Mouse (Mus musculus) liver, adult 2 months (tissue): ENCODE data around the gene Gtse1. TPM values are rescaled to one million over a fixed set of nuclear protein-coding genes. Genes with fewer than 3 reads are reported as not detected.

Experiments
- DNase-seq: peaks from one replicate; pipeline ENCODE4 v3.0.0-alpha.2; 2011; ENCODE audit warnings: low read depth, low spot score; ENCODE audit errors: extremely low read depth
- H3K27ac ChIP-seq: fragments of 200-500 bp; replicated peaks from 2 replicates; pipeline ENCODE4 v1.5.1; 2012; ENCODE audit warnings: low read depth, mild to moderate bottlenecking, control low read depth, inconsistent platforms, low read length; ENCODE audit not compliant: insufficient read depth
- H3K27me3 ChIP-seq: fragments of 200-500 bp; 2 replicates; pipeline ENCODE4 v1.6.1; 2012; ENCODE audit warnings: mild to moderate bottlenecking, moderate library complexity, low read length, inconsistent platforms; ENCODE audit not compliant: control insufficient read depth, insufficient read depth
- H3K36me3 ChIP-seq: fragments of 200-500 bp; 2 replicates; pipeline ENCODE4 v1.6.1; 2012; ENCODE audit warnings: low read length, inconsistent platforms; ENCODE audit not compliant: control insufficient read depth, insufficient read depth
- H3K4me1 ChIP-seq: fragments of 200-500 bp; 2 replicates; pipeline ENCODE4 v1.6.1; 2011; ENCODE audit warnings: low read length; ENCODE audit not compliant: control insufficient read depth, insufficient read depth
- H3K4me3 ChIP-seq: fragments of 200-500 bp; 2 replicates; pipeline ENCODE4 v1.5.1; 2011; ENCODE audit warnings: low read depth, mild to moderate bottlenecking, control low read depth, low read length, moderate library complexity; ENCODE audit not compliant: insufficient read depth
- H3K79me2 ChIP-seq: fragments of 200-500 bp; 2 replicates; pipeline ENCODE4 v1.6.1; 2012; ENCODE audit warnings: inconsistent platforms, mild to moderate bottlenecking, low read length, moderate library complexity; ENCODE audit not compliant: control insufficient read depth, insufficient read depth
- H3K9ac ChIP-seq: fragments of 200-500 bp; 2 replicates; pipeline ENCODE4 v1.6.1; 2012; ENCODE audit warnings: low read depth, mild to moderate bottlenecking, control low read depth, inconsistent platforms, low read length
- CTCF ChIP-seq: fragments of 200-500 bp; IDR thresholded peaks from 2 replicates; pipeline ENCODE4 v1.5.1; 2011; ENCODE audit warnings: low read depth, low read length, control low read depth
- POLR2A ChIP-seq: fragments of 200-500 bp; IDR thresholded peaks from 2 replicates; pipeline ENCODE4 v1.6.1; 2011; ENCODE audit warnings: low read length, control low read depth; ENCODE audit not compliant: insufficient read depth; ENCODE audit errors: extremely low read depth
- WGBS: fragments of 180-500 bp; shearing (Covaris S2); methylation state at CpG from one replicate; pipeline ENCODE4 v1.1.7; 2018; 5-methylcytosine and 5-hydroxymethylcytosine counted together
- polyA plus RNA-seq: library from polyadenylated mRNA; depleted of rRNA; stranded (reverse); fragments of >200 nt; gene quantifications from 2 replicates; pipeline ENCODE4 v1.2.3, GENCODE M21; 2012; rRNA removed
- total RNA-seq: library from RNA; depleted of rRNA; stranded (reverse); fragments of >200 nt; gene quantifications from 2 replicates; pipeline ENCODE4 v1.2.3, GENCODE M21; 2014; rRNA removed

Gtse1 gene
- 0.28 and 0.67 TPM in 2 replicates for total RNA-seq
- polyA plus RNA-seq, result 0.33 and 0.55 TPM in 2 replicates

- no peaks in the 10 kb centered on the region for H3K36me3 ChIP-seq
- no peaks in the 10 kb centered on the region for H3K27me3 ChIP-seq
- DNase-seq, result peak; percentile 96
- WGBS, result under 1% methylated on average over 42 of the region's 42 CpGs
- H3K27ac ChIP-seq, result peak within 1 kb of the TSS; percentile 5; the same call in 1 of the 2 replicates
- TF ChIP-seq POLR2A (0 out of 2 replicates have a peak, but pooled peaks have one; percentile 44), CTCF (no peak)
- H3K4me3 ChIP-seq, result peak within 1 kb of the TSS; percentile 68
- H3K4me1 ChIP-seq, result peaks cover 18% of the 10 kb centered on the region
- H3K79me2 ChIP-seq, result no peaks in the 10 kb centered on the region
- H3K9ac ChIP-seq, result peak within 1 kb of the TSS; percentile 49
Measured at GRCm38 (mm10) chr15:85859490-85860031, at the start of gene Gtse1. Gene Gtse1 (plus strand): TSS chr15:85859745.

GRCm38 (mm10) chr15:85810462-85810805 is 49.1 kb upstream of the Gtse1 start:
- no peaks in the 10 kb centered on the region for H3K27me3 ChIP-seq
- peak overlapping the region; percentile 79 for H3K9ac ChIP-seq
- H3K79me2 ChIP-seq, result no peaks in the 10 kb centered on the region
- no peak for DNase-seq
- 0 out of 2 replicates have a peak, but pooled peaks cover 1% of the 10 kb centered on the region for H3K36me3 ChIP-seq
- peak overlapping the region; percentile 75 for H3K27ac ChIP-seq
- H3K4me1 ChIP-seq, result peaks cover 8% of the 10 kb centered on the region
- 32% methylated on average over 5 of the region's 5 CpGs for WGBS
- no peak overlapping the region for H3K4me3 ChIP-seq
- TF ChIP-seq POLR2A (no peak), CTCF (no peak)

GRCm38 (mm10) chr15:85810806-85811521 is 48.6 kb upstream of the Gtse1 start:
- Histone ChIP-seq H3K27ac (peak overlapping the region; percentile 75), H3K9ac (peak overlapping the region; percentile 79), H3K36me3 (0 out of 2 replicates have a peak, but pooled peaks cover under 1% of the 10 kb centered on the region), H3K4me1 (peaks cover 8% of the 10 kb centered on the region), H3K4me3 (peak overlapping the region; percentile 82), H3K79me2 (no peaks in the 10 kb centered on the region), H3K27me3 (no peaks in the 10 kb centered on the region)
- under 1% methylated on average over 36 of the region's 36 CpGs for WGBS
- peak; percentile 78 for DNase-seq
- TF ChIP-seq CTCF, result peak; percentile 19
- TF ChIP-seq POLR2A, result no peak

GRCm38 (mm10) chr15:85811535-85812277 is 47.8 kb upstream of the Gtse1 start, which contains the start of gene Cdpf1:
Gene Cdpf1 (minus strand): TSS chr15:85811697.
- H3K4me1 ChIP-seq, result peaks cover 8% of the 10 kb centered on the region
- peak; percentile 81 for DNase-seq
- peak within 1 kb of the TSS; percentile 79 for H3K9ac ChIP-seq
- H3K79me2 ChIP-seq, result no peaks in the 10 kb centered on the region
- WGBS, result 4% methylated on average over 36 of the region's 36 CpGs
- H3K27me3 ChIP-seq, result no peaks in the 10 kb centered on the region
- TF ChIP-seq POLR2A, result peak; percentile 71
- TF ChIP-seq CTCF, result peak; percentile 24
- no peaks in the 10 kb centered on the region for H3K36me3 ChIP-seq
- H3K27ac ChIP-seq, result peak within 1 kb of the TSS; percentile 75
- peak within 1 kb of the TSS; percentile 82 for H3K4me3 ChIP-seq

- no peak for DNase-seq
- H3K27ac ChIP-seq, result no peak overlapping the region
Measured at GRCm38 (mm10) chr15:85813428-85813827, 46.1 kb upstream of the Gtse1 start.

More at GRCm38 (mm10) chr15:85813428-85813827, 46.1 kb upstream of the Gtse1 start:
- Histone ChIP-seq H3K27me3 (no peaks in the 10 kb centered on the region), H3K36me3 (no peaks in the 10 kb centered on the region), H3K79me2 (no peaks in the 10 kb centered on the region), H3K4me1 (peaks cover 6% of the 10 kb centered on the region), H3K9ac (no peak overlapping the region), H3K4me3 (no peak overlapping the region)
- 78% methylated on average over 10 of the region's 10 CpGs for whole genome bisulfite sequencing
- no peak for TF ChIP-seq CTCF
- no peak for TF ChIP-seq POLR2A
